Mouse (Mus musculus): ENCODE measurements around the gene Srsf11.

Gene Srsf11

DNA sequence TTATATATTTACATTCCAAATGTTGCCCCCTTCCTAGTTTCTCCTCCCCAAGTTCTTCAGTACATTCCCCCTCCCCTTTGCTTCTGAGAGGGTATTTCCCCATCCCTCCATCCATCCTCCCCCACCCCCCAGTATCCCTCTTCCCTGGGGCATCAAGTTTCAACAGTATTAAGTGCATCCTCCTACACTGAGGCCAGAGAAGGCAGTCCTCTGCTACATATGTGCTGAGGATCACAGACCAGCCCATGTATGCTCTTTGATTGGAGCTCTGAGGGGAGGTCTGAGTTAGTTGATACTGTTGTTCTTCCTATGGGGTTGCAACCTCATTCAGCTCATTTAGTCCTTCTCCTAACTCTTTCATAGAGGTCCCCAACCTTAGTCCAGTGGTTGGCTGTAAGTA lies 56.8 kb downstream of the Srsf11 start:
- no peak for DNase-seq (ENCODE audit: low read depth)

DNA sequence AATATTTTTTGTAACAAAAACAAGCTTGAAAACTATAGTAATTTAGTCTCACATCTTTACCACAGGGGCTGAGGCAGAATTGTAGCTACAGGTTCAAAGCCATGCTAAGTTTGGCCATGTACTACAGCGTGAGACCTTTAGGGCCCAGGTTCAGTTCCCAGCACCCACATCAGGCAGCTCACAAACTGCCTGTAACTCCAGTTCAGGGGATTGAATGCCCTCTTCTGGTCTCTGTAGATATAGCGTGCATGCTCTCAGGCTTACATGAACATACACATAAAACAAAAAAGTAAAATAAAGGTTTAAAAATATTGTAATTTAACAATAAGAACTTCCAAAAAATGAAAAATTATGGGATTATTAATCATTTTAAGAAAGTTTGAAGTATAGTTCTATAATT lies 63.2 kb downstream of the Srsf11 start:
- DNase-seq (ENCODE audit: low read depth) = no peak

DNA sequence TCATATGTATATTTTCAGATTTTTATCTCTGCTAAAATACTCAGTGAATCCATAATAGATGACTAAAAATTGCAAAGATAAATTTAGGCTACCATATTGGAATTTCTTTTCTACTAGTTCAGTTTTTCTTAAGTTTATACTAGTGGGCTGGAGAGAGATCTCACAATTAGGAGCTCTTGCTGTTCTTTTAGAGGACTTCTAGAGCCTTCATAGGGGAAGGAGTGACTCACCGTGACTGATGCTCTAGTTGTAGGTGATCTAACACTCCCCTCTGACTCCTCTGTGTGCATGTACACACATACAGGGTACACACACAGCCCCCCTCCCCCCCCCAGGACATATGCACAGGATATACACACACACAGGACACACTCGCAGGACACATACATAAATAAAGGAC lies 65.3 kb downstream of the Srsf11 start:
- no peak for DNase-seq (ENCODE audit: low read depth)

All from c-Kit-positive CD71-positive TER-119-negative erythroid progenitor cells, embryonic 14.5 days (primary cell).